Mouse (Mus musculus) lung, postnatal 0 days (tissue): ENCODE measurements around the gene Dlg2.

Experiments
- CTCF ChIP-seq: IDR thresholded peaks from 2 replicates; pipeline ENCODE4 v1.5.1; 2016; ENCODE audit warnings: antibody characterized with exemption, mild to moderate bottlenecking
- EP300 ChIP-seq: IDR thresholded peaks from 2 replicates; pipeline ENCODE4 v1.6.1; 2016; ENCODE audit warnings: antibody characterized with exemption, mild to moderate bottlenecking, control low read depth

- TF ChIP-seq CTCF, result no peak
- no peak for TF ChIP-seq EP300
Observed at GRCm38 (mm10) chr7:91412109-91412508, 935.6 kb downstream of the Dlg2 start.
